ENCODE assay signal across 8 mouse cellular contexts in the genomic region with DNA sequence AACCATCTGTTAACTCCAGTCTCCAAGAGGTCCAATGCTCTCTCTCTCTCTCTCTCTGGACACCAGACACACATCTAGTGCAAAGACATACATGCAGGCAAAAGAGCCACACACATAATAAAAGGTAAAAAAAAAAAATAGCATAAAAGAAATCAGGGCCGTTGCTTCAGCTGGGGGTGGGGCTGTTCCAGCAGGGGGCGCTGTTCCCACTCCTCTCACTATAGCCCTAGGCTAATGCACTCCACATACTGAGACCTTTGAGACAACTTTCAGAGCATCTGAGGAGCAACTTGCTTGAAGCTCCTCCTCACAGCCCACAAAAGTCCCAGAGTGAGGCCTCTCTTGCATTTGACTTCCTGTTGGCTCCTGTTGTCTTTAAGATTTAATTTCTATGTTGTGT. TPM values are rescaled to one million over a fixed set of nuclear protein-coding genes. Genes with fewer than 3 reads are reported as not detected.
DNase-seq lines count a peak whose midpoint lies in the region; ATAC-seq and TF ChIP-seq lines count a peak whose summit lies in the region.

No protein-coding gene starts in this region.

- H3K9ac ChIP-seq in intestine, embryonic 14.5 days (ENCODE audit: low read length) = no peak overlapping the region
- H3K9ac ChIP-seq in intestine, embryonic 16.5 days (ENCODE audit: low read depth, low read length) = no peak overlapping the region

- H3K27ac ChIP-seq in intestine, embryonic 14.5 days (ENCODE audit: low read depth) = no peak overlapping the region
- no peak overlapping the region for H3K27ac ChIP-seq in intestine, embryonic 16.5 days (ENCODE audit: low read length)
- no peak overlapping the region for H3K27ac ChIP-seq in cortical plate, adult 2 months (ENCODE audit: insufficient read depth, low read length)

- no peaks in the 10 kb centered on the region for H3K9me3 ChIP-seq in intestine, embryonic 14.5 days (ENCODE audit: control insufficient read depth, low read length)
- no peaks in the 10 kb centered on the region for H3K9me3 ChIP-seq in intestine, embryonic 16.5 days (ENCODE audit: control insufficient read depth, low read length)

- 42% methylated on average over 2 of the region's 2 CpGs for WGBS in intestine, embryonic 14.5 days
- 35% methylated on average over 2 of the region's 2 CpGs for WGBS in intestine, embryonic 16.5 days

- no peaks in the 10 kb centered on the region for H3K36me3 ChIP-seq in intestine, embryonic 14.5 days (ENCODE audit: control insufficient read depth, insufficient read depth, low read length)
- no peaks in the 10 kb centered on the region for H3K36me3 ChIP-seq in intestine, embryonic 16.5 days (ENCODE audit: control insufficient read depth, insufficient read depth, low read length)

- TF ChIP-seq POLR2A in cortical plate, adult 2 months (IDR thresholded peaks at IDR 0.05; ENCODE audit: extremely low read depth, insufficient read depth, low read length) = no peak

- TF ChIP-seq CTCF in cortical plate, adult 2 months (IDR thresholded peaks at IDR 0.05; ENCODE audit: extremely low read depth, insufficient read depth, low read length) = peak; percentile 44

- no peak for ATAC-seq in intestine, embryonic 14.5 days (replicated peaks; ENCODE audit: low FRiP score, low TSS enrichment, low read depth)
- no peak for ATAC-seq in intestine, embryonic 16.5 days

- no peak overlapping the region for H3K4me3 ChIP-seq in intestine, embryonic 14.5 days (ENCODE audit: low read depth, low read length)
- H3K4me3 ChIP-seq in intestine, embryonic 16.5 days (ENCODE audit: low read length) = no peak overlapping the region
- H3K4me3 ChIP-seq in cortical plate, adult 2 months (ENCODE audit: insufficient read depth, low read length) = no peak overlapping the region

- peak; percentile 73 for DNase-seq in intestine, embryonic 14.5 days (ENCODE audit: low spot score)
- DNase-seq in urinary bladder, postnatal 25 days (ENCODE audit: low spot score) = peak; percentile 34
- no peak for DNase-seq in urinary bladder, adult 18-20 months (ENCODE audit: low spot score in 2 of 2)
- peak; percentile 45 to 61 for DNase-seq in lung, postnatal 4 days
- DNase-seq in Muller cell, postnatal 12 days (ENCODE audit: inconsistent ontology term) = no peak
- DNase-seq in gastrocnemius, postnatal 25 days = no peak

- H3K27me3 ChIP-seq in intestine, embryonic 14.5 days (replicated peaks; ENCODE audit: control insufficient read depth, insufficient read depth, low read length) = peaks cover 19% of the 10 kb centered on the region; the same call in 1 of the 2 replicates
- peaks cover 9% of the 10 kb centered on the region for H3K27me3 ChIP-seq in intestine, embryonic 16.5 days (replicated peaks; ENCODE audit: control insufficient read depth, insufficient read depth, low read length)

- H3K4me2 ChIP-seq in intestine, embryonic 14.5 days (ENCODE audit: low read length) = no peak overlapping the region
- no peak overlapping the region for H3K4me2 ChIP-seq in intestine, embryonic 16.5 days (ENCODE audit: low read depth, low read length)

- no peaks in the 10 kb centered on the region for H3K4me1 ChIP-seq in intestine, embryonic 14.5 days (replicated peaks; ENCODE audit: control insufficient read depth, insufficient read depth, low read length)
- no peaks in the 10 kb centered on the region for H3K4me1 ChIP-seq in intestine, embryonic 16.5 days (ENCODE audit: control insufficient read depth, insufficient read depth, low read length)
- H3K4me1 ChIP-seq in cortical plate, adult 2 months (ENCODE audit: control insufficient read depth, insufficient read depth, low read length) = no peaks in the 10 kb centered on the region

RNA-seq across cellular contexts. Expression of gene Myl2, which starts 3.5 kb away (rescaled TPM):
- not detected in 2 replicates for polyA plus RNA-seq in intestine, embryonic 14.5 days (2014; fragmentation: Nextera tagmentation; extraction: Ambion mirVana)
- 0.87 and 1.9 TPM in 2 replicates for polyA plus RNA-seq in intestine, embryonic 16.5 days (2015; fragmentation: Nextera tagmentation; extraction: Ambion mirVana)
- 2.3 and 2.4 TPM in 2 replicates for polyA plus RNA-seq in cortical plate, adult 2 months (2012; rRNA removed)
- total RNA-seq in gastrocnemius, postnatal 25 days (2021) = 1,000 to 10,000 TPM in 1 of 2 experiments, 100 to 1,000 TPM in 1; 354 to 1,320 TPM

RNA-seq across cellular contexts. Expression of gene Ccdc63, which starts 36.4 kb away (rescaled TPM):
- 0.32 TPM in 1 of 2 replicates, not detected in the other for polyA plus RNA-seq in intestine, embryonic 14.5 days (2014; fragmentation: Nextera tagmentation; extraction: Ambion mirVana)
- not detected in 2 replicates for polyA plus RNA-seq in intestine, embryonic 16.5 days (2015; fragmentation: Nextera tagmentation; extraction: Ambion mirVana)
- polyA plus RNA-seq in cortical plate, adult 2 months (2012; rRNA removed) = 0.17 and 0.44 TPM in 2 replicates
- not detected for total RNA-seq in gastrocnemius, postnatal 25 days (2021)

RNA-seq across cellular contexts. Expression of gene Ppp1cc, which starts 53.9 kb away (rescaled TPM):
- polyA plus RNA-seq in intestine, embryonic 14.5 days (2014; fragmentation: Nextera tagmentation; extraction: Ambion mirVana) = 259 and 270 TPM in 2 replicates
- polyA plus RNA-seq in intestine, embryonic 16.5 days (2015; fragmentation: Nextera tagmentation; extraction: Ambion mirVana) = 213 and 215 TPM in 2 replicates
- 186 and 195 TPM in 2 replicates for polyA plus RNA-seq in cortical plate, adult 2 months (2012; rRNA removed)
- 100 to 1,000 TPM; 111 to 125 TPM for total RNA-seq in gastrocnemius, postnatal 25 days (2021)

RNA-seq across cellular contexts. Expression of gene Cux2, which starts 54.3 kb away (rescaled TPM):
- 13.2 and 14.6 TPM in 2 replicates for polyA plus RNA-seq in intestine, embryonic 14.5 days (2014; fragmentation: Nextera tagmentation; extraction: Ambion mirVana)
- polyA plus RNA-seq in intestine, embryonic 16.5 days (2015; fragmentation: Nextera tagmentation; extraction: Ambion mirVana) = 4.3 and 4.8 TPM in 2 replicates
- polyA plus RNA-seq in cortical plate, adult 2 months (2012; rRNA removed) = 104 and 109 TPM in 2 replicates
- total RNA-seq in gastrocnemius, postnatal 25 days (2021) = 1 to 10 TPM; 1.8 to 6.9 TPM

Comparison
In these comparisons a context has a peak if more than half of its experiments do, and no peak if none do; other contexts are left out.
1. DNase-seq: peak in intestine, embryonic 14.5 days (single experiment), urinary bladder, postnatal 25 days (single experiment) and lung, postnatal 4 days (2 of 2); none in urinary bladder, adult 18-20 months (0 of 2), Muller cell, postnatal 12 days (single experiment) and gastrocnemius, postnatal 25 days (single experiment).